Mouse (Mus musculus): Measurements from ENCODE around the gene Aqp6. TPM values are rescaled to one million over a fixed set of nuclear protein-coding genes. Genes with fewer than 3 reads are reported as not detected.

Gene Aqp6
- not detected for total RNA-seq (2018; cell fraction: chromatin; rRNA removed)
- not detected for total RNA-seq (2018; cell fraction: cytosol; rRNA removed)
- not detected for total RNA-seq (2018; cell fraction: nucleus; rRNA removed)
- polyA plus RNA-seq (2018), result not detected in 3 replicates

DNA sequence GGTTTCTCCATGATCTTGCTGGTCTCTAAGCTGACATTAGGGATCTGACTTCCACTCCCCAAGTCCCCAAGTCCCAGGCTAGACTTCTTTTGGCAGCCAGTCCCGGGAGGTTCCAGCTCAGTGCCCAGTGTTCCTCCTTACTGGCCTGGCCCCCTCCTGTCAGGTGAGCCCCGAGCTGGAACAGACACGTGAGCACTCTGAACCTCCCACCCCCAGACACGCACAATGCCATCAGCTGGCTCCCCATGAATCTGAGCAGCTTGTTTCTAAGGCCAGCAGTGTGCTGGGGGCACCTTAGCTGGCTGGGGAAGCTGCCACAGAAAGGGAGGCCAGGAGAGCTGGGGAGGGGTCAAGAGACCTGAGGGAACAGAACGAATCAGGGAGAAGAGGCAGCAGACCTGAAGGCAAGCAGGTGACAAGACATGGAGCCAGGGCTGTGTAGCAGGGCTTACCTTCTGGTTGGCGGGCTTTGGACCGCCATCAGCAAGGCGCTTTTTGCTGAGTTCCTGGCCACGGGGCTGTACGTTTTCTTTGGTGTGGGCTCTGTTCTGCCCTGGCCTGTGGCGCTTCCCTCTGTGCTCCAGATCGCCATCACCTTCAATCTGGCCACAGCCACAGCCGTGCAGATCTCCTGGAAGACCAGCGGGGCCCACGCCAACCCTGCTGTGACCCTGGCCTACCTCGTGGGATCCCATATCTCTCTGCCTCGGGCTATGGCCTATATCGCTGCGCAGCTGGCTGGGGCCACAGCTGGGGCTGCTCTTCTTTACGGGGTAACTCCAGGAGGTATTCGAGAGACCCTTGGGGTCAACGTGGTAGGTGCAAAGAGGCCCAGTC is at the start of gene Aqp6:
Aqp6 (plus strand) TSS at position 415 of the 837 bp plus-strand sequence.
- Histone ChIP-seq H3K36me3 (ENCODE audit: inconsistent target) (no peaks in the 10 kb centered on the region), H3K27ac (no peak within 1 kb of the TSS), H3K4me3 (ENCODE audit: inconsistent target) (no peak within 1 kb of the TSS), H3K79me2 (ENCODE audit: inconsistent target) (no peaks in the 10 kb centered on the region)
- 88% methylated on average over 22 of the region's 22 CpGs for WGBS (ENCODE audit: missing documents)

DNA sequence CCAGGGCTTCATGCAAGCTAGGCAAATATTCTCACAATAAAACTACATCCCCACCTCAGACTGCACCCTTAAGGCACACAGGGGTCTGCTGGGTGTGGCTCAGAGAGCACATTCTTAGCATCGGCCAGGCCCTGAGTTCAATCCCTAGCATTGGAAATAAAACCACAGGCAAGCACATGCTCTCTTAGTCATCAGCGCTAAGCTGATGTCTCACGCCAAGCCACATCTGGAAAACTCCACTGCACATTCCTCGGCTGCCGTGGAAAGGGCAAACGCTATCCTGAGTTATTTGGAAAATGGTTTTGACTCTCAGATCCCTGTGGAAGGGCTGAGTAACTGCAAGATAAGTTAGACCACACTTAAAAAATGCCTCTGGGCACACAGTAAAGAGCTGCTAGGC is 47.4 kb upstream of the Aqp6 start:
- no peak overlapping the region for H3K27ac ChIP-seq

DNA sequence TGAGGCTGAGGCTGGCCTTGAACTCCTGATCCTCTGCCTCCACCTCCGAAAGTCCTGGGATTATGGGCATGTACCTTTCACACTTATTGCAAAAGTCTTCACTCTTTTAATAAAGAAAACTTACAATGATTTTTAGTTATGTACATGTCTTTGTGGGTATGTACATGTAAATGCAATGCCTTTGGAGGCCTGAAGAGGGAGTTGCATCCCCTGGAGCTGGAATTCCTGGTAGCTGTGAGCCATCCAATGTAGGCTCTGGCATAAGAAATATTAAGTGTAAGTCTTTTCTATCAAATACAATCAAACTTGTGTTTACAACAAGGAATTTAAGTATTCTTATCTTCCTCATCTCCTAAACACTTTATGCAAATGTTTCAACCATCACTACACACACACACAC is 42.3 kb upstream of the Aqp6 start:
- no peaks in the 10 kb centered on the region for H3K79me2 ChIP-seq (ENCODE audit: inconsistent target)
- no peak overlapping the region for H3K4me3 ChIP-seq (ENCODE audit: inconsistent target)
- no peak overlapping the region for H3K27ac ChIP-seq
- WGBS (ENCODE audit: missing documents), result 95% methylated on average over 1 of the region's 1 CpGs
- H3K36me3 ChIP-seq (ENCODE audit: inconsistent target), result no peaks in the 10 kb centered on the region

More for the DNA sequence above, 47.4 kb upstream of the Aqp6 start:
- WGBS (ENCODE audit: missing documents), result 91% methylated on average over 6 of the region's 6 CpGs
- no peaks in the 10 kb centered on the region for H3K36me3 ChIP-seq (ENCODE audit: inconsistent target)
- H3K79me2 ChIP-seq (ENCODE audit: inconsistent target), result no peaks in the 10 kb centered on the region
- H3K4me3 ChIP-seq (ENCODE audit: inconsistent target), result no peak overlapping the region

DNA sequence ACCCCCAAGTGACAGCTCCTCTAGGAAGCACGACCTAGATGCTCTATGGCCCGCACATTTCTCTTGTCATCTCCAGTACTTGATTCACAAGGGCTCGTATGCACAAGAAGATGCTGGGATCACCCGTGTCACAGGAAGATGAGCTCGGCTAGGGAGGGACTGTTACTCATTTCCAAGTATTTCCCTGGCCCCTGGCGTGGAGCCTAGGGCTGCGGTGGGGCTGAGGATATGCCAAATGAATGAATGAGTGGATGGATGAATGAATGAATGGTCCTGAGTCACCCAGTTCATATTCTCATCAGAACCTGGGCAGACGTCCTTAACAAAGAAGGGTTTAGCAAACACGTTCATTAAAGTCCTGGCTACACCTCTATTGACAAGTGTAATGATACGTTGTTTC is 41.0 kb upstream of the Aqp6 start:
- H3K79me2 ChIP-seq (ENCODE audit: inconsistent target), result no peaks in the 10 kb centered on the region
- no peaks in the 10 kb centered on the region for H3K36me3 ChIP-seq (ENCODE audit: inconsistent target)
- no peak overlapping the region for H3K27ac ChIP-seq
- 87% methylated on average over 10 of the region's 10 CpGs for WGBS (ENCODE audit: missing documents)
- no peak overlapping the region for H3K4me3 ChIP-seq (ENCODE audit: inconsistent target)

DNA sequence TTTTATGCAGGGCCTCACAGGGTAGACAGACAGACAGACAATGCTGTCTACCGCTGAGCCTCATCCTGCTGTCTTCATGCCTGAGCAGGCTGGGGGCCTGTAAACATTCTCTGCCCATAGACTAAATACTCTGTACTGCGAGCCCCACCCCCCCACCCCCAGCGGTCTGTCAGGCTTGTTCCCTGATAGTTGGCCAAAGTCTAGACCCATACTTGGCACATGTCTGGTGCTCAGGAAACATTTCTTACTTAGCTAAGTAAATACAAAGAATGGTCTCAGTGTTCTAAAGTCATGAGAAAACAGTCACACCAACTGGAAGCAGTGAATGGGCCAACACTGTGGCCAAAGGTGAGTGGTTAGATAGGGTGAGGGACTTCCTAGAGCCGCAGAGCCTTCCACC is 33.8 kb upstream of the Aqp6 start:
- H3K79me2 ChIP-seq (ENCODE audit: inconsistent target), result no peaks in the 10 kb centered on the region
- H3K27ac ChIP-seq, result no peak overlapping the region
- no peaks in the 10 kb centered on the region for H3K36me3 ChIP-seq (ENCODE audit: inconsistent target)
- 78% methylated on average over 4 of the region's 4 CpGs for WGBS (ENCODE audit: missing documents)
- no peak overlapping the region for H3K4me3 ChIP-seq (ENCODE audit: inconsistent target)

DNA sequence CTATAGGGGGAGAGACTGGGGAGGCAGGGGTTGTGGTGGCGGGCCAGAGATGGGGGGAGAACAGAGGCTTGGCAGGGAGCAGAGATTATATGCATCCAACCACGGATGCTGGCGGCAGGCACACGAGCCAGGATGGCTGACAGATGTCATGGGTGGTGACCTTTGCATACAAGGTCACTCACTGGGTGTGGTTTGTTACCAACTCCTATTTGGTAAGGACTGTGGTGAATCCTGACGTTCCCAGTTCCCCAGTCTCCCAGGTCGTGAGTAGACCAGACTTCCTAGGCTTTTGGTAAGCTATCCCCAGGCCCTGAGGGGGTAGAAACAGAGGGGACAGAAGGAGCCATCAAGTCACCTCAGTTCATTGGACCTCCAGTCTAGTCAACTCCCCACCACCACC is 32.5 kb upstream of the Aqp6 start:
- H3K36me3 ChIP-seq (ENCODE audit: inconsistent target), result no peaks in the 10 kb centered on the region
- H3K4me3 ChIP-seq (ENCODE audit: inconsistent target), result no peak overlapping the region
- H3K79me2 ChIP-seq (ENCODE audit: inconsistent target), result no peaks in the 10 kb centered on the region
- WGBS (ENCODE audit: missing documents), result 86% methylated on average over 6 of the region's 6 CpGs
- no peak overlapping the region for H3K27ac ChIP-seq

DNA sequence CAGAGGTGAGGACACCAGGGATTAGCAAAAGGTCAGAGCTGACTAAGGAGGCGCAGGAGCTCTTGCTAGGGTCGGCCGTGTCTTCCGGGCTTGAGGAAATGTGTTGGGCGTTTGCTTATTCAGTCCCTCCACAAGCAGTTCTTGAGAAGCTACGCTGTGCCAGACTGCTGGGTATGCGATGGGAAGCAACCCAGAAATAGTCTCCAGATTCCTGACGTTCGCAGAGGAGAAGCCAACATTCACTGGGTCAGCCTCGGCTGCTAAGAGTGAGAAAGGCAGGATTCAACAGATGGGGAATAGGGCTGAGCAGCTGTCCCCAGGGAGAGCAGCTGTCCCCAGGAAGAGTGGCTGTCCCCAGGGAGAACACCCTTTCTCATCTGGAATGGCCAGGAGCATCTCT is 32.1 kb upstream of the Aqp6 start:
- Histone ChIP-seq H3K79me2 (ENCODE audit: inconsistent target) (no peaks in the 10 kb centered on the region), H3K27ac (no peak overlapping the region), H3K36me3 (ENCODE audit: inconsistent target) (no peaks in the 10 kb centered on the region), H3K4me3 (ENCODE audit: inconsistent target) (no peak overlapping the region)
- 82% methylated on average over 10 of the region's 10 CpGs for WGBS (ENCODE audit: missing documents)

DNA sequence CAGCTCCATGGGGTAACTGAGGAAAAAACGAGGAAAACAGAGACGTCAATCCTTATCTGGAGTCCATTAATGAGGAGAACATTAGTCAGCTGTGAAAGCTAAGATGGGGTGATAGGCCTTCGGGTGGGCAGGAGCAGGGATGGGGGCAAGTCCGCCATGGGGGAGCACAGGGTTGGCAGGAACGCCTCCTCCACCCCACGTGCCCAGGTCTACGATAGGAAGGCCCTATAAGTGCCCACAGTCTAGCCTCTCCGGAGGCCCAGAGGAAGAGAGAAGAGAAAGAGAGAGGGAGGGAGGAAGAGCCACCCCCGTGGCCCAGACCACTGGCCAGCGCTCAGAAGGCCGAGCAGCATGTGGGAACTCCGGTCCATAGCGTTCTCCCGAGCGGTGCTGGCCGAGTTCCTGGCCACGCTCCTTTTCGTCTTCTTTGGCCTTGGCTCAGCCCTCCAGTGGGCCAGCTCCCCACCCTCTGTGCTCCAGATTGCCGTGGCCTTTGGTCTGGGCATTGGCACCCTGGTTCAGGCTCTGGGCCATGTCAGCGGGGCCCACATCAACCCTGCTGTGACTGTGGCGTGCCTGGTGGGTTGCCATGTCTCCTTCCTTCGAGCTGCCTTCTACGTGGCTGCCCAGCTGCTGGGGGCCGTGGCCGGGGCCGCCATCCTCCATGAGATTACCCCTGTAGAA is 22.3 kb upstream of the Aqp6 start, which contains the start of gene Aqp2:
Aqp2 (plus strand) TSS at position 254 of the 684 bp plus-strand sequence.
- no peaks in the 10 kb centered on the region for H3K36me3 ChIP-seq (ENCODE audit: inconsistent target)
- no peaks in the 10 kb centered on the region for H3K79me2 ChIP-seq (ENCODE audit: inconsistent target)
- H3K27ac ChIP-seq, result no peak within 1 kb of the TSS
- 87% methylated on average over 25 of the region's 26 CpGs for WGBS (ENCODE audit: missing documents)
- no peak within 1 kb of the TSS for H3K4me3 ChIP-seq (ENCODE audit: inconsistent target)

DNA sequence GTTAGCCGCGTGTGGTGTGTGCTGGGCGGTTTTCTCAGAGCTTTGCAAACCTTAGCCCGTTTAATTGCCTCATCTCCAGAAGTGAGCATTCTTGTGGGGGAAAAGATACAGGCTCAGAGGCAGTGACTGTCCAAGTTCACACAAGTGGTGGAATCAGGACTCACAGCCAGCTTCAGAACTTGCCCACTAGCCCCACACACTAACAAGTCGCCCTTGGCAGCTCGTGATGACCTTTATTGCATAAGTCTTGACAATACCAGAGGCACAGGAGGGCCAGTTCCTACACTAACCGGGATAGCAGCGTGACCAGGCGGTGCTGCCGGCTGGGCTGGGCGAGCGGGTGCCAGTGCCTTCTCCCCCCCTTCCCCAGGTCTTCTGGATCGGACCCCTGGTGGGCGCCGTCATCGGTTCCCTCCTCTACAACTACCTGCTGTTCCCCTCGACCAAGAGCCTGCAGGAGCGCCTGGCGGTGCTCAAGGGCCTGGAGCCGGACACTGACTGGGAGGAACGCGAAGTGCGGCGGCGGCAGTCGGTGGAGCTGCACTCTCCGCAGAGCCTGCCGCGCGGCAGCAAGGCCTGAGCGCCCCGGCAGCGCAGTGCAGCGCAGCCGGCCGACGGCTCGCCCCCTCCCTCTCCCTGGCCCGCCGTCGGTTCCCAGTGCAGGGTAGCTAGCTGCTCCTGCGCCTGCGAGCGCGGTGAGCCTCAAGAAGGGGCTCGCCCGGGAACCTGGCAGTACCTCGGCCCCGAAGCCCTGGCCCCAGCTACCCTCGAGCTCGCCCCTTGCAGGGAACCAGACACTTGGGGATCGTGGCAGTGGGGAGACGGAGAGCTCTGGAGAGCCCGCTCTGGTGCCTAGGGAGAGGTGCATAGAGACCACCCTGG is 17.5 kb upstream of the Aqp6 start:
- Histone ChIP-seq H3K79me2 (ENCODE audit: inconsistent target) (no peaks in the 10 kb centered on the region), H3K27ac (no peak overlapping the region), H3K36me3 (ENCODE audit: inconsistent target) (no peaks in the 10 kb centered on the region), H3K4me3 (ENCODE audit: inconsistent target) (no peak overlapping the region)
- WGBS (ENCODE audit: missing documents), result 5% methylated on average over 54 of the region's 54 CpGs

DNA sequence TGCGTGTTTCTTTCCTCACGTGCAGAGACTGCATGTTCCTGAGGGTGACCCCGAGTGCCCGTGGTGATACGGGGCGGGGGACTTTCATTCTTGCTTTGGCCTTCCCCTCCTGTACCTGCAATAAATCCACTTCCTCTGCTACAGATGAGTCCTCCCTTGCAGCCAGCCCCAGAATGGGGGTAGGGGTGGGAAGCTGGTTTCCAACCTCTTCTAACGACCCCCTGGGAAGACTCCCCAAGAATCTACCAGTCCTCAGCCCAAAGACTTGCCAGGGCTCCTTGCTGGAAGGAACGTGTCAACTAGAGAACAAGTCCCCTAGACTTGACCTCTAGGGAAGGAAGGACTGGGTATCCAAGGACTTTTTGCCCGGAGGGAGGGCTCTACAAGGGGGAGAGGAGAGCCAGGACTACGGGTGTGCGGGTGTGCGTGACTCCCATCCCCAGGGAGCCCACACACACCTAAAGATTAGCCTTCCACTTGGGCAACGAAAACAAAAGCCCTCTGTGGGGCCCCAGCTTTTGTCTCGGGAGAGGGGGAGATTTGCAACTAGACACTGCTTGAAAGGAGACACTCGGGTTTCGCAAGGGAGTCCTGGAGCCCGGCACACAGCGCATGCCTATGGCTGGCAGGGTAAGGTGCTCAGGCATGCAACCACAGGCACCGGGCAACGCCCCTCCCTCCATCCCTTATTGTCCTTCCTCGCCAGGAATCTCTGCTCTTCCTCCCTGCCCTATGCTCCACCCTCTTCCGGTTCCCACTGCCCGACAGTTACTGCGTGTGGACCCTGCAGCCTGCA is 16.6 kb upstream of the Aqp6 start:
- no peaks in the 10 kb centered on the region for H3K36me3 ChIP-seq (ENCODE audit: inconsistent target)
- no peaks in the 10 kb centered on the region for H3K79me2 ChIP-seq (ENCODE audit: inconsistent target)
- no peak overlapping the region for H3K27ac ChIP-seq
- H3K4me3 ChIP-seq (ENCODE audit: inconsistent target), result no peak overlapping the region; the same call in 1 of the 2 replicates
- WGBS (ENCODE audit: missing documents), result 4% methylated on average over 24 of the region's 24 CpGs

DNA sequence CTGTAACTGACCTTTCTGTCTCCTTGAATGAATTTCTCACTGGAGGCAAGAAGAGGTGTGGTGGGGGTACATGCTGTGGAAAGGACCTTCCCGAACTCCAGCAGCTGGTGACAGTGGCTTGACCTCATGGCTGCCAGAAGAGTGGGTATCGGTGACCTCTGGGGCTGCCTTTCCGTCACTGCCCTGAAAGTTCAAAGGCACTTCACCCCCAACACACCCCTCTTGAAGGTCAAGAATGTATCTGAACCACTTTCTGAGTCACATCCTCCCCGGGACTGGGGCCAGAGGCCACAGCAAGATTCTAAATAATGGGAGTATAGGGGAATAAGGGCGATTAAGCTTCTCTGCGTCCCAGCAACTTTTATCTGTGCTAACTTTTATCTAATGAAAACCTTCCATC is 15.5 kb upstream of the Aqp6 start:
- 70% methylated on average over 6 of the region's 6 CpGs for WGBS (ENCODE audit: missing documents)
- Histone ChIP-seq H3K4me3 (ENCODE audit: inconsistent target) (no peak overlapping the region), H3K36me3 (ENCODE audit: inconsistent target) (no peaks in the 10 kb centered on the region)

DNA sequence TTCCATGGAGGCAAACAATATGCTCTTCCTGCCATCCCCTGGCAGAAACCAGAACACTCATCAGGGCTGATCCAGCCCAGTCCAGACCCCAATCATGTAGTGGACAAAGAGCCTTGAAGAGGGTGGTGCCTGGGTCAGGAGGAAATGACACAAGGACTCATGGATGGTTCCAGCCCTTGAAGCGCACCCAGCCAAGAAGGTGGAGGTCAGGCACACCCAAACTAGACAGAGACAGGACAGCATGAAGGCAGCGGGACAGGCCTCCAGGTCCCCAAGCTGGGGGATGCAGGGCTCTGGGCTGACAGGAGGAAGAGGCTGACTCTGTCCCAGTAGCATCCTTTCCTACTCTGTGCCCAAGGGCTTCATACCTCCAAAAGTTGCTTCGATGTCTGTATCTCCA is 14.7 kb upstream of the Aqp6 start:
- Histone ChIP-seq H3K79me2 (ENCODE audit: inconsistent target) (no peaks in the 10 kb centered on the region), H3K4me3 (ENCODE audit: inconsistent target) (no peak overlapping the region), H3K36me3 (ENCODE audit: inconsistent target) (no peaks in the 10 kb centered on the region), H3K27ac (no peak overlapping the region)
- WGBS (ENCODE audit: missing documents), result 89% methylated on average over 2 of the region's 3 CpGs

More for the DNA sequence above, 15.5 kb upstream of the Aqp6 start:
- Histone ChIP-seq H3K27ac (no peak overlapping the region), H3K79me2 (ENCODE audit: inconsistent target) (no peaks in the 10 kb centered on the region)

DNA sequence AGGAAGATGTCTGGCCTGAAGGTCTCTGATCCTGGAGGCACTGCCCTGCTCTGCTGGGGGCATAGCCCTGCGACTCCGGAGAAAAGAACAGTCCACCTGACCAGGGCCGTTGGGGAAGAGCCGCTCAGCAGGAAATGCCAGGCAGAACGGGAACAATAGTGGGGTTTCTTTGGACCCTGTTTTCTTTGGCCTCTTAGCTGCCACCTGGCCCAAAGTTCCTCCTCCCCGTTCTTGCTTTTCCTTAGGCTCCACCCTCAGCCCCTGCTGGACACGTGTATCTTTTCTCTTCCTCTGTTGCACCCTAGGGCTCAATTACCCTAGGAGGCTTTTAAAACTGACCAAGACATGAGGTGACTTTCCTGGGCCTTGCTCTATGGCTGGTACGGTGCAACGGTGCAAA is 12.0 kb upstream of the Aqp6 start:
- Histone ChIP-seq H3K79me2 (ENCODE audit: inconsistent target) (no peaks in the 10 kb centered on the region), H3K27ac (no peak overlapping the region), H3K36me3 (ENCODE audit: inconsistent target) (no peaks in the 10 kb centered on the region), H3K4me3 (ENCODE audit: inconsistent target) (no peak overlapping the region)
- WGBS (ENCODE audit: missing documents), result 8% methylated on average over 9 of the region's 9 CpGs

DNA sequence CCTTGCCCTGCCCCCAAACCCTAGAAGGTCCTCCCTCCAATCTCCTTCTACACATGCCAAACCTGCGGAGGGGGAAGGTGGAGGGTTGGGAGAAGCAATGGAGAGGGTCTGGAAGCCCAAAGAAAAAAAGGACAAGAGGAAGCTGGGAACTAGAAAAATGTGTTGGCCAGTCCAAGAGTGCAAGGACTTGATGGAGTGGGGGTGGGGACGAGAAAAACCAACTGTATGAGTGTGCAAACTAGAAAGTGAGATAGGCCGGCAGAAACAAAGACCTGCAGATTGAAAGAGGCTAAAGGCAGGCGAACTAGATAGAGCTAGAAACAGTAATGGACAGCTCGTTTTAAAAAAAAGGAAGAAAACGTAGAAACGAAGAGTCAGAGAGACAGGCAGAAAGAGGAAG is 11.5 kb upstream of the Aqp6 start:
- Histone ChIP-seq H3K79me2 (ENCODE audit: inconsistent target) (no peaks in the 10 kb centered on the region), H3K27ac (no peak overlapping the region), H3K36me3 (ENCODE audit: inconsistent target) (no peaks in the 10 kb centered on the region), H3K4me3 (ENCODE audit: inconsistent target) (no peak overlapping the region)
- WGBS (ENCODE audit: missing documents), result 22% methylated on average over 7 of the region's 7 CpGs
